Mouse (Mus musculus): ENCODE results near the gene Spdye4a.
"Not testable (repeated sequence)": the region's sequence is repeated elsewhere in the genome, so short reads cannot be mapped to it uniquely, and the experiment has no call there.

The Spdye4a gene

DNA sequence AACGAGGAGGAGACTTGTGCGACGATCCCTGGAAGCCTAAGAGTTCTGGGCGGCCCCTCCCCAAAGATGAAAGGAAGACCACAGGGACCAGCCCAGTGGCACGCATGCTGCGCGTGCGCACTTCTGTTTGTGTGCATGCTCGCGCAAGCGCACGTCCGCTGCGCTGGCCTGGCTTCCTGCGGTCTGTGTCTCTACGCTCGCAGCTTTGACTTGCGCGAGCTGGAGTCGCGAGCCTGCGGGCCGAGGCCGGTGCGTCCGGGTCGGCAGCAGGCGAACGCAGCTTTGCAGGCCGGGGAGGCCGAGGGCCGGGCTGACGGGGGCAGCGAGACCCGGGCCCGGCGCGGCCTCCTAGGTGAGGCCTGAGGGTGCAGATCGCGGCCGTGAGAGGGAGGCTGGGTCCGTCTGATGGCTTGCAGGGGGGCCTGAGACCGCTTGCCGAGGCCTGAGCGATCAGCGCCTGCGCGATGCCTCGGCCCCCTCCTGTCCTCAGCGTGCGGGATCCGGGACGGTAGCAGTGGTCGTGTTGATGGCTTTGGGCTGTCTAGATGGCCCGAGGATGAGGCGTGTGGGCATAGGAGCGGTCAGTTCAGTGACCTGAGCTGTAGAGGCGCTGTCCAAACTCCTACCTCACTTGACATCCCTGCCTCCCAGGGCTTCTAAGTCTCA lies 8.5 kb upstream of the Spdye4a start, which contains the start of gene Zfp12:
Gene Zfp12, plus strand, starts transcription at position 136 of the 666 bp plus-strand sequence.
- DNase-seq (ENCODE audit: low read depth, low spot score) = peak; percentile 95

DNA sequence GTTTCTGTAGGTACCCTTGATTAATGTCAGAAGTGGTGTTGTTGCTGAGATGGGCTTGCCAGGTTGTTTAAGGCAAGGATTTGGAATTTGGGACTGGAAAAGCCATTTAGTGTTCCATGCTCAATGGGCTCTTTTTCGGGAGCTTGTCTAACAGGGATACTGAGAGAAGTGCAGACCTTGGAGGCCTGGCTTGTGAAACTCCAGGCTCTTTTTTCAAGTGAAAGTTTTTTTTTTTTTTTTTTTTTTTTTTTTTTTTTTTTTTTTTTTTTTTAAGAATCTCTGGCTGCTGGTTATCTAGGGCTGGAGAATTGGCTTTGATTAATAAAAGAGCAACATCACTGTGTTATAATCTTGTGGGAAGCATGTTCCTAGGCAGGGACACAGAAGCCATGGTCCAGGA lies 4.4 kb downstream of the Spdye4a start:
- no peak for DNase-seq (ENCODE audit: low read depth, low spot score)

- no peak for DNase-seq (ENCODE audit: low read depth, low spot score)
These were observed 5.7 kb downstream of the Spdye4a start for GRCm38 (mm10) chr5:143220996-143221395.

DNA sequence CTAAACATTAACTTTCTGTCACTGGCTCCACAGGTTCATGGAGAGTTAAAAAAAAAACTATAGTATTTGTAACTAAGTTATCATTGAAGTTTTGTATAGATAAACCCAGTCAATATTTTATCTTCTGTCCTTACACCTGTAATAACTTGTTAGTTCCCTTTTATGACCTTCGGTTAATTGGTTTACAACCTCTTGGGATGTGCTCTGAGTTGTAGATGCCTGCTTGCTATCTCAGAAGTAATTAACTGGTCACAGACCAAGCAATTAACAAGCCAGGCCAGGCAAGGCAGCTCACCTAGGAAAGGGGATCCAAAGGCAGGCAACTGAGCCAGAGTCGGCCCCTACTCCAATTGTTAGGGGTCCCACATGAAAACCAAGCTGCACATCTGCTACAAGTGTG lies 12.9 kb downstream of the Spdye4a start:
- DNase-seq (ENCODE audit: low read depth, low spot score) = no peak

GRCm38 (mm10) chr5:143205015-143205414 lies 21.7 kb downstream of the Spdye4a start:
- DNase-seq (ENCODE audit: low read depth, low spot score) = no peak

- no peak for DNase-seq (ENCODE audit: low read depth, low spot score)
These were observed 30.2 kb downstream of the Spdye4a start for GRCm38 (mm10) chr5:143196506-143196905.

DNA sequence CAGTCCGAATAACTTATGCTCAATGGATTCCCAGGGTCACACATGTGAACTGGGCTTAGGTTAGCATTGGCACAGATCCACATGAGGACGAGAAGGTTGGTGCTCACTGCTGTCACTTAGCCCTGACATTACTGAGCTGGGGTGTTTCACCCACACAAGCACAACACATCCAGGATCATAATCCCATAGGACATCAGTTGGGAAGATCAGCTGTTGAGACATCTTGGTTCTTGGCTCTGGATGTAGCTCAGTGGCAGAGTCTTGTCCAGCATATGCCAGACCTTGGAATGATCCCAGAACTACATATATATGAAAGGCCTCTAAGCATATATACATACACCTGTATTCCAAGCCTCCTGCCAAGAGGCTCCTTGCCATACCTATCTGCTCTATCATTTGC lies 31.5 kb downstream of the Spdye4a start:
- no peak for DNase-seq (ENCODE audit: low read depth, low spot score)

- not testable (repeated sequence) for DNase-seq (ENCODE audit: low read depth, low spot score)
These were observed 31.9 kb downstream of the Spdye4a start for GRCm38 (mm10) chr5:143194747-143195146.

GRCm38 (mm10) chr5:143192806-143193205 lies 33.9 kb downstream of the Spdye4a start:
- DNase-seq (ENCODE audit: low read depth, low spot score) = no peak

GRCm38 (mm10) chr5:143188014-143188413 lies 38.7 kb downstream of the Spdye4a start:
- not testable (repeated sequence) for DNase-seq (ENCODE audit: low read depth, low spot score)

- DNase-seq (ENCODE audit: low read depth, low spot score) = peak; percentile 93
These were observed 46.2 kb downstream of the Spdye4a start, which contains the start of the genes Rbak and Spdye4b for GRCm38 (mm10) chr5:143180255-143181076. Rbak (minus strand) TSS chr5:143180775. Spdye4b (plus strand) TSS chr5:143181017.

- no peak for DNase-seq (ENCODE audit: low read depth, low spot score)
These were observed 47.5 kb downstream of the Spdye4a start for GRCm38 (mm10) chr5:143179179-143179578.

DNA sequence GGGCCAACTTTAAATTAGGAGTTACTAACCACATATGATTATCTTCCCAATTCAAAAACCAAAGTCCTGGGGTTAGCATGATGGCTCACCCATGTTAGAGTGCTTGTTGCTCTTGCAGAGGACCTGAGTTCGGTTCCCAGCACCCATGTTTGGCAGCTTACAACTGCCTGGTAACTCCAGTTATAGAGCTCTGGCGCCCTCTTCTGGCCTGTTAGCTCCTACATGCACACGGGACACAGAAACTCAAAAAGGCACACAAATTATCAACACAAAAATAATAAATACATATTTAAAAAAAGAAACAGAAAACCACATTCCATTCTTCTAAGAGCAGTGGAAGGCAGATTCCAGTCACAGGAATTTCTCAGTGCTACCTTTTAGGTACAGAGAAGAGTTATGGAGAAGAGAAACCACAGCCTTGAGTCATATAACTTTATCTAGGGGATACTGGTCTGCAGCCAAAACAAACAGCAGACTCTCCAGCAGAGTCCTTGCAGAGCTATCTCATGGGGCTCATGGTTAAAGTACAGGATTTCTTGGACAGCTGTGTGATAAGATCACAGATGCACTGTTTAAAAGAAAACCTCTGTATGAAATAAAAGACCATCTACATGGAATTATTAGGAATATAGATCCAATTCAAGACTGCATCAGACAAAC lies 49.0 kb downstream of the Spdye4a start:
- DNase-seq (ENCODE audit: low read depth, low spot score) = no peak

GRCm38 (mm10) chr5:143175970-143176369 lies 50.7 kb downstream of the Spdye4a start:
- DNase-seq (ENCODE audit: low read depth, low spot score) = no peak

All from brain, embryonic 18.5 days (tissue).